Mouse (Mus musculus): ENCODE results near the gene Olfr1393.

GRCm38 (mm10) chr11:49267316-49267715 is 10.8 kb upstream of the Olfr1393 start:
- TF ChIP-seq TCF12 (IDR thresholded peaks at IDR 0.05; ENCODE audit: insufficient read depth, poor library complexity, severe bottlenecking) (no peak), POLR2A (IDR thresholded peaks at IDR 0.05; ENCODE audit: insufficient read length, low read depth) (no peak), USF1 (IDR thresholded peaks at IDR 0.05; ENCODE audit: low read depth) (no peak), E2F4 (IDR thresholded peaks at IDR 0.05; ENCODE audit: insufficient read depth) (no peak), MYOG (IDR thresholded peaks at IDR 0.05; ENCODE audit: control insufficient read depth in 1 of 3, insufficient read depth in 1 of 3, insufficient read length in 2 of 3, low read depth in 2 of 3) (no peak), MAX (IDR thresholded peaks at IDR 0.05; ENCODE audit: low read depth) (no peak), POLR2AphosphoS2 (IDR thresholded peaks at IDR 0.05; ENCODE audit: insufficient read length, low read depth) (no peak), TCF3 (IDR thresholded peaks at IDR 0.05; ENCODE audit: insufficient read length, low read depth) (no peak), SRF (IDR thresholded peaks at IDR 0.05; ENCODE audit: control insufficient read depth, insufficient read length, low read depth) (no peak), CEBPB (IDR thresholded peaks at IDR 0.05; ENCODE audit: insufficient read depth, poor library complexity, severe bottlenecking) (no peak), MYOD1 (IDR thresholded peaks at IDR 0.05; ENCODE audit: control insufficient read depth in 1 of 3, insufficient read length in 2 of 3, low read depth in 2 of 3) (no peak), REST (IDR thresholded peaks at IDR 0.05; ENCODE audit: insufficient read depth, insufficient read length) (no peak)

Data from myocyte (in vitro differentiated cells).